Mouse (Mus musculus): Measurements from ENCODE around the gene Fam126a. TPM values are rescaled to one million over a fixed set of nuclear protein-coding genes. Genes with fewer than 3 reads are reported as not detected.

Gene Fam126a
- polyA plus RNA-seq, 1 experiment from 2014 or later: 24.0 TPM

GRCm38 (mm10) chr5:23908486-23909090 lies 121.9 kb downstream of the Fam126a start:
- ATAC-seq: no peak
- Histone ChIP-seq H3K4me1 (ENCODE audit: control insufficient read depth, insufficient read depth, low read depth, low read length) (no peaks in the 10 kb centered on the region), H3K27me3 (replicated peaks; ENCODE audit: control insufficient read depth, insufficient read depth, low read length) (no peaks in the 10 kb centered on the region), H3K4me2 (ENCODE audit: low read length) (no peak overlapping the region), H3K36me3 (ENCODE audit: control insufficient read depth, insufficient read depth, low read length) (no peaks in the 10 kb centered on the region), H3K9ac (ENCODE audit: low read depth, low read length) (no peak overlapping the region), H3K9me3 (ENCODE audit: control insufficient read depth, low read length) (peaks cover 3% of the 10 kb centered on the region), H3K4me3 (ENCODE audit: low read length) (no peak overlapping the region), H3K27ac (ENCODE audit: low read depth, low read length) (no peak overlapping the region)
- 73% methylated on average over 4 of the region's 4 CpGs for WGBS

DNA sequence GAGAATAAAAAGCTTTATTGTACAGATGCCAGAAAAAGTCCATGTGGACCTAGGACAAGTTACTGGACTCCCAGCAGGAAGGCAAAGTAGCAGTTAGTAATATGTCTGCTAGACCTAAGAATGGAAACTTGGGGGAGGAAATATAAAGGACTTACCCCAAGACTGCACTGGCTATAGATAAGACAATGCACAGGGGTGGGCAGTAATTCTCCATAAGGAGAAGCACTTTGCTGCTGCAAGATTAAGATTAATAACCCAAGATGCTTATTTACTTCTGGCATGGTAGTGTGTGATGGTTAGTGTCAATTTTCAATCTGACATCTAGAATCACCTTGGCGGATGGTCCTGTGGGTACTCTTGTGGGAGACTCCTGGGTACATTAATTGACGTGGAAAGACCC lies 128.3 kb downstream of the Fam126a start:
- H3K36me3 ChIP-seq (ENCODE audit: control insufficient read depth, insufficient read depth, low read length): no peaks in the 10 kb centered on the region
- no peak overlapping the region for H3K9ac ChIP-seq (ENCODE audit: low read depth, low read length)
- H3K9me3 ChIP-seq (ENCODE audit: control insufficient read depth, low read length): no peaks in the 10 kb centered on the region
- H3K27ac ChIP-seq (ENCODE audit: low read depth, low read length): no peak overlapping the region
- H3K4me3 ChIP-seq (ENCODE audit: low read length): no peak overlapping the region
- ATAC-seq: no peak
- no peak overlapping the region for H3K4me2 ChIP-seq (ENCODE audit: low read length)
- WGBS: 69% methylated on average over 2 of the region's 2 CpGs
- H3K4me1 ChIP-seq (ENCODE audit: control insufficient read depth, insufficient read depth, low read depth, low read length): no peaks in the 10 kb centered on the region
- H3K27me3 ChIP-seq (replicated peaks; ENCODE audit: control insufficient read depth, insufficient read depth, low read length): no peaks in the 10 kb centered on the region

- Histone ChIP-seq H3K36me3 (ENCODE audit: control insufficient read depth, insufficient read depth, low read length) (no peaks in the 10 kb centered on the region), H3K9me3 (ENCODE audit: control insufficient read depth, low read length) (no peaks in the 10 kb centered on the region), H3K27me3 (replicated peaks; ENCODE audit: control insufficient read depth, insufficient read depth, low read length) (no peaks in the 10 kb centered on the region), H3K4me3 (ENCODE audit: low read length) (no peak overlapping the region), H3K4me1 (ENCODE audit: control insufficient read depth, insufficient read depth, low read depth, low read length) (no peaks in the 10 kb centered on the region), H3K4me2 (ENCODE audit: low read length) (no peak overlapping the region), H3K27ac (ENCODE audit: low read depth, low read length) (no peak overlapping the region), H3K9ac (ENCODE audit: low read depth, low read length) (no peak overlapping the region)
- no peak for ATAC-seq
- WGBS: 68% methylated on average over 4 of the region's 4 CpGs
These were observed 130.3 kb downstream of the Fam126a start for GRCm38 (mm10) chr5:23900190-23900589.

- WGBS: 84% methylated on average over 11 of the region's 11 CpGs
These were observed 136.4 kb downstream of the Fam126a start for GRCm38 (mm10) chr5:23893864-23894771.

GRCm38 (mm10) chr5:23893156-23893863 lies 137.2 kb downstream of the Fam126a start:
- Histone ChIP-seq H3K4me3 (ENCODE audit: low read length) (no peak overlapping the region), H3K4me1 (ENCODE audit: control insufficient read depth, insufficient read depth, low read depth, low read length) (no peaks in the 10 kb centered on the region), H3K9me3 (ENCODE audit: control insufficient read depth, low read length) (no peaks in the 10 kb centered on the region), H3K36me3 (ENCODE audit: control insufficient read depth, insufficient read depth, low read length) (no peaks in the 10 kb centered on the region), H3K4me2 (ENCODE audit: low read length) (no peak overlapping the region), H3K9ac (ENCODE audit: low read depth, low read length) (no peak overlapping the region), H3K27ac (ENCODE audit: low read depth, low read length) (no peak overlapping the region), H3K27me3 (replicated peaks; ENCODE audit: control insufficient read depth, insufficient read depth, low read length) (no peaks in the 10 kb centered on the region)
- WGBS: 84% methylated on average over 5 of the region's 5 CpGs
- ATAC-seq: no peak

More at GRCm38 (mm10) chr5:23893864-23894771, 136.4 kb downstream of the Fam126a start:
- no peaks in the 10 kb centered on the region for H3K27me3 ChIP-seq (replicated peaks; ENCODE audit: control insufficient read depth, insufficient read depth, low read length)
- no peaks in the 10 kb centered on the region for H3K4me1 ChIP-seq (ENCODE audit: control insufficient read depth, insufficient read depth, low read depth, low read length)
- no peak overlapping the region for H3K27ac ChIP-seq (ENCODE audit: low read depth, low read length)
- no peaks in the 10 kb centered on the region for H3K9me3 ChIP-seq (ENCODE audit: control insufficient read depth, low read length)
- H3K9ac ChIP-seq (ENCODE audit: low read depth, low read length): no peak overlapping the region
- ATAC-seq: no peak
- no peak overlapping the region for H3K4me3 ChIP-seq (ENCODE audit: low read length)
- H3K36me3 ChIP-seq (ENCODE audit: control insufficient read depth, insufficient read depth, low read length): no peaks in the 10 kb centered on the region
- H3K4me2 ChIP-seq (ENCODE audit: low read length): no peak overlapping the region

- Histone ChIP-seq H3K4me2 (ENCODE audit: low read length) (no peak overlapping the region), H3K4me1 (ENCODE audit: control insufficient read depth, insufficient read depth, low read depth, low read length) (no peaks in the 10 kb centered on the region), H3K27ac (ENCODE audit: low read depth, low read length) (no peak overlapping the region), H3K9ac (ENCODE audit: low read depth, low read length) (no peak overlapping the region), H3K36me3 (ENCODE audit: control insufficient read depth, insufficient read depth, low read length) (no peaks in the 10 kb centered on the region), H3K4me3 (ENCODE audit: low read length) (no peak overlapping the region), H3K27me3 (replicated peaks; ENCODE audit: control insufficient read depth, insufficient read depth, low read length) (no peaks in the 10 kb centered on the region), H3K9me3 (ENCODE audit: control insufficient read depth, low read length) (no peaks in the 10 kb centered on the region)
- ATAC-seq: no peak
- 43% methylated on average over 10 of the region's 10 CpGs for WGBS
These were observed 139.8 kb downstream of the Fam126a start for GRCm38 (mm10) chr5:23890734-23891133.

- H3K4me3 ChIP-seq (ENCODE audit: low read length): no peak overlapping the region
- H3K4me1 ChIP-seq (ENCODE audit: control insufficient read depth, insufficient read depth, low read depth, low read length): no peaks in the 10 kb centered on the region
- ATAC-seq: no peak
- no peak overlapping the region for H3K27ac ChIP-seq (ENCODE audit: low read depth, low read length)
- no peaks in the 10 kb centered on the region for H3K9me3 ChIP-seq (ENCODE audit: control insufficient read depth, low read length)
- H3K27me3 ChIP-seq (replicated peaks; ENCODE audit: control insufficient read depth, insufficient read depth, low read length): no peaks in the 10 kb centered on the region
- no peaks in the 10 kb centered on the region for H3K36me3 ChIP-seq (ENCODE audit: control insufficient read depth, insufficient read depth, low read length)
- H3K9ac ChIP-seq (ENCODE audit: low read depth, low read length): no peak overlapping the region
- 70% methylated on average over 4 of the region's 4 CpGs for WGBS
- no peak overlapping the region for H3K4me2 ChIP-seq (ENCODE audit: low read length)
These were observed 141.0 kb downstream of the Fam126a start for GRCm38 (mm10) chr5:23889461-23889860.

DNA sequence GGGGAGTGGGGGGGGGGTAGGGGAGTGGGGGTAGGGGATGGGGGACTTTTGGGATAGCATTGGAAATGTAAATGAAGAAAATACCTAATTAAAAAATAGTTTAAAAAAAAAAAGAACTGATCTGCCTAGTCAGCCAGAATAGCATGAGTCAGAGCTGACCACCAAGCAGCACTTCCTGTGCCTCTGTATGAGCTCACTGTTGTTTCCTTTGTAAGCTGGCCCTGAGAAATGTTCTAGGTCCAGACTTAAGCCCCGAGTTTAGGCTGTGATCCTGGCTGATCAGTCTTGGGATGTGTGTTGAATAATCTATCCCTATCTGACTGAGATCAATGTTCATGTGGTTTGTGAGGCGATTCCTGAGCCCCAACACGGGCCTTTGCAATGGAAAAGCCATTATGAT lies 143.4 kb downstream of the Fam126a start:
- ATAC-seq: no peak
- Histone ChIP-seq H3K27me3 (replicated peaks; ENCODE audit: control insufficient read depth, insufficient read depth, low read length) (no peaks in the 10 kb centered on the region), H3K9ac (ENCODE audit: low read depth, low read length) (no peak overlapping the region), H3K9me3 (ENCODE audit: control insufficient read depth, low read length) (no peaks in the 10 kb centered on the region), H3K4me2 (ENCODE audit: low read length) (no peak overlapping the region), H3K4me3 (ENCODE audit: low read length) (no peak overlapping the region), H3K36me3 (ENCODE audit: control insufficient read depth, insufficient read depth, low read length) (no peaks in the 10 kb centered on the region), H3K4me1 (ENCODE audit: control insufficient read depth, insufficient read depth, low read depth, low read length) (no peaks in the 10 kb centered on the region), H3K27ac (ENCODE audit: low read depth, low read length) (no peak overlapping the region)
- WGBS: 81% methylated on average over 3 of the region's 3 CpGs

GRCm38 (mm10) chr5:23874457-23874856 lies 156.0 kb downstream of the Fam126a start:
- no peak overlapping the region for H3K4me2 ChIP-seq (ENCODE audit: low read length)
- no peaks in the 10 kb centered on the region for H3K27me3 ChIP-seq (replicated peaks; ENCODE audit: control insufficient read depth, insufficient read depth, low read length)
- no peaks in the 10 kb centered on the region for H3K9me3 ChIP-seq (ENCODE audit: control insufficient read depth, low read length)
- H3K4me3 ChIP-seq (ENCODE audit: low read length): no peak overlapping the region
- H3K36me3 ChIP-seq (ENCODE audit: control insufficient read depth, insufficient read depth, low read length): no peaks in the 10 kb centered on the region
- no peak overlapping the region for H3K27ac ChIP-seq (ENCODE audit: low read depth, low read length)
- no peak overlapping the region for H3K9ac ChIP-seq (ENCODE audit: low read depth, low read length)
- 72% methylated on average over 5 of the region's 5 CpGs for WGBS
- no peak for ATAC-seq
- H3K4me1 ChIP-seq (ENCODE audit: control insufficient read depth, insufficient read depth, low read depth, low read length): no peaks in the 10 kb centered on the region

Measured in hindbrain, embryonic 16.5 days (tissue).